Mouse (Mus musculus): ENCODE measurements around the gene Ufd1.

DNA sequence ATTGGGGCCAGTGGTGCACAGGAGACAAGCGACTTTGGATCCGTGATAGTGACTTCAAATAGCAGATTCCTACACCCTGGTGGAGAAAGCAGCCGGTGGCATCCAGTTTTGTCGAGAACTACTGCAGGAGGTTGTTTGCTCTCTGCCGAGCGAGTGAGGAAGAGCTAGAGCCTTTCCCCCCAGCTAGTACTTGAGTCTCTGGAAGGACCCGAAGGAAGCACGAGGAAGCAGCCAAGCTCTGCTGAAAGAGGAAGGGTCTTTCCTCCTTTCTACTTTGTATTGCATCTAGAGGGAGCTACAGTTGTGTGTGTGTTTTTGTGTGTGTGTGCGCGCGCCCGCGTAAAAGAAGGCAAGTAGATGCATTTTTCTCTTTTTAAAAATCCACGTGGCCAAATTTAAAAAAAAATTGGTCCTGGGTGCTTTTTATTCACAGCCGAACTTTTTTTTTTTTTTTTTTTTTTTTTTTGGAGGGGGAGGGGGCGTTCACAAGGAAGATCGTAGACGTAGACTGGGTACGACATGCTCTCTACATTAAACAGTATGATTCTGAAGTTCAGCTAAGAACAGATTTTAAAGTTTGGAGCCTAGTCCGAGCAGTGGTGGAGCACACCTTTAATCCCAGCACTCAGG, 66.6 kb downstream of the Ufd1 start:
- TF ChIP-seq CTCF (IDR thresholded peaks at IDR 0.05; ENCODE audit: control insufficient read depth, insufficient read depth, insufficient read length) (no peak), CEBPB (IDR thresholded peaks at IDR 0.05; ENCODE audit: low read depth) (no peak), USF1 (IDR thresholded peaks at IDR 0.05; ENCODE audit: low read depth) (no peak), MYOD1 (IDR thresholded peaks at IDR 0.05; ENCODE audit: control insufficient read depth, insufficient read length, low read depth) (no peak)
